Mouse (Mus musculus) small intestine, adult 2 months (tissue): ENCODE results near the gene Ccl6. TPM values are rescaled to one million over a fixed set of nuclear protein-coding genes. Genes with fewer than 3 reads are reported as not detected.

Experiments
- H3K27ac ChIP-seq: fragments of 200-500 bp; 2 replicates; pipeline ENCODE4 v1.5.1; 2012; ENCODE audit warnings: low read depth, low read length, control low read depth, inconsistent platforms; ENCODE audit not compliant: insufficient read depth
- H3K27me3 ChIP-seq: fragments of 200-500 bp; 2 replicates; pipeline ENCODE4 v1.6.1; 2012; ENCODE audit warnings: mild to moderate bottlenecking, moderate library complexity, low read length, inconsistent platforms; ENCODE audit not compliant: control insufficient read depth, insufficient read depth
- H3K36me3 ChIP-seq: fragments of 200-500 bp; 2 replicates; pipeline ENCODE4 v1.6.1; 2012; ENCODE audit warnings: mild to moderate bottlenecking, low read length, control low read depth, inconsistent platforms; ENCODE audit not compliant: control insufficient read depth, insufficient read depth
- H3K4me1 ChIP-seq: fragments of 200-500 bp; 2 replicates; pipeline ENCODE4 v1.6.1; 2012; ENCODE audit warnings: low read length, inconsistent platforms, mixed read lengths; ENCODE audit not compliant: control insufficient read depth, insufficient read depth, insufficient read length
- H3K4me3 ChIP-seq: fragments of 200-500 bp; 2 replicates; pipeline ENCODE4 v1.5.1; 2012; ENCODE audit warnings: low read depth, mild to moderate bottlenecking, control low read depth, inconsistent platforms, low read length, moderate library complexity
- CTCF ChIP-seq: fragments of 200-500 bp; IDR thresholded peaks from 2 replicates; pipeline ENCODE4 v1.5.1; 2012; ENCODE audit warnings: low read depth, mild to moderate bottlenecking, control low read depth, inconsistent platforms, low read length, moderate library complexity, mixed read lengths; ENCODE audit not compliant: insufficient replicate concordance, insufficient read length; ENCODE audit errors: extremely low read depth
- POLR2A ChIP-seq: fragments of 200-500 bp; IDR thresholded peaks from 2 replicates; pipeline ENCODE4 v1.6.1; 2012; ENCODE audit warnings: low read depth, mild to moderate bottlenecking, control low read depth, inconsistent platforms, low read length, moderate library complexity
- WGBS: fragments of 180-500 bp; shearing (Covaris S2); methylation state at CpG from one replicate; pipeline ENCODE4 v1.1.7; 2018; 5-methylcytosine and 5-hydroxymethylcytosine counted together
- polyA plus RNA-seq: library from polyadenylated mRNA; depleted of rRNA; stranded (reverse); fragments of >200 nt; gene quantifications from 2 replicates; pipeline ENCODE4 v1.2.3, GENCODE M21; 2012; rRNA removed

Ccl6 gene
- polyA plus RNA-seq: 11.0 and 32.1 TPM in 2 replicates

GRCm38 (mm10) chr11:83592853-83593252, at the start of gene Ccl6:
Gene Ccl6 (minus strand): TSS chr11:83593087.
- no peaks in the 10 kb centered on the region for H3K36me3 ChIP-seq
- TF ChIP-seq CTCF (no peak), POLR2A (no peak)

DNA sequence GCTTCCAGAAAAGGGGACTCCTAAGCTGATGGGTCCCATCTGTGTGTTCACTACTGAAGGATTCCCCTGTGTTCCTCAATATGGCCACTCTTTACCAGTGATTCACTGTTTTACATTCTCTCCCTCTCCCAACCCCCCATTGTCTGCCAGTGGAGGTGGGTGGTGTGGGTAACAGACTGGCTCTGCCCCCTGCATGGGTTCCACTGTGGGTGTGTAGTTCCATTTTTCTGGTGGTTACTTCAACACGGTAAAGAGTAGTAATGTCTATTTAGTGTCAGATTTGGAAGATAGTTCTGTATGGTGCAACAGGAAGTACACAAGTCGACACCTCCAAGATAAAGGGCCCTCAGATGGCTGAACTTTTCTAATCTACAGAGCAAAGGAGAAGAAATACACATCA, 48.3 kb upstream of the Ccl6 start:
- H3K4me1 ChIP-seq: peaks cover 11% of the 10 kb centered on the region; the same call in 1 of the 2 replicates
- H3K27me3 ChIP-seq: no peaks in the 10 kb centered on the region
- H3K36me3 ChIP-seq: no peaks in the 10 kb centered on the region
- TF ChIP-seq POLR2A: no peak
- no peak for TF ChIP-seq CTCF
- H3K27ac ChIP-seq: no peak overlapping the region
- WGBS: 24% methylated on average over 2 of the region's 2 CpGs
- no peak overlapping the region for H3K4me3 ChIP-seq

More at GRCm38 (mm10) chr11:83592853-83593252, at the start of gene Ccl6:
- Histone ChIP-seq H3K4me3 (peak within 1 kb of the TSS; percentile 31), H3K27me3 (no peaks in the 10 kb centered on the region), H3K4me1 (peaks cover 5% of the 10 kb centered on the region; the same call in 1 of the 2 replicates), H3K27ac (peak within 1 kb of the TSS; percentile 50)
- 24% methylated on average over 2 of the region's 2 CpGs for WGBS

- H3K27me3 ChIP-seq: no peaks in the 10 kb centered on the region
- peaks cover 11% of the 10 kb centered on the region; the same call in 1 of the 2 replicates for H3K4me1 ChIP-seq
- TF ChIP-seq POLR2A: no peak
- TF ChIP-seq CTCF: no peak
- H3K27ac ChIP-seq: peak overlapping the region; percentile 77
- no peak overlapping the region for H3K4me3 ChIP-seq
- H3K36me3 ChIP-seq: no peaks in the 10 kb centered on the region
- 69% methylated on average over 5 of the region's 5 CpGs for WGBS
These were observed 47.3 kb upstream of the Ccl6 start for GRCm38 (mm10) chr11:83640141-83640540.

DNA sequence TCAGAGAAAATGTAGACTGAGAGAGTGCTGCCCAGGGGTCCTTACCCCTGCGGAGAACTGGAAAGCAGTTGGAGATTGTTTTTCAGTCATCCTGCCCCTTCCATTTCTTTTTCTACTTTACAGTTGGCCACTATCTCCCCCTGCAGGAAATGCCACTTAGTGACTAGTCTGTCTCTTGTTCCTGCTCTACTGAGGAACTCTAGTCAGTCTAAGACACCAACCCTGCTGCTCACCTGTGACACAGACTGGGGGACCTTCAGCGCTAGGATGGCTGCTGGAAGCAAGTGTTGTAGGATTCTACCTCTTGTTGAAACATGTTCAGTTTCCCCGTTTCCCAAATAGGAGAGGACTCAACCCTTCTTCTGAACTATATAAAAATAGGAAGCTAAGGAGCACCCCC, 46.6 kb upstream of the Ccl6 start:
- Histone ChIP-seq H3K4me3 (no peak overlapping the region), H3K27me3 (no peaks in the 10 kb centered on the region), H3K4me1 (peaks cover 11% of the 10 kb centered on the region; the same call in 1 of the 2 replicates), H3K36me3 (no peaks in the 10 kb centered on the region), H3K27ac (peak overlapping the region; percentile 77)
- WGBS: 86% methylated on average over 3 of the region's 3 CpGs
- no peak for TF ChIP-seq POLR2A
- TF ChIP-seq CTCF: no peak

DNA sequence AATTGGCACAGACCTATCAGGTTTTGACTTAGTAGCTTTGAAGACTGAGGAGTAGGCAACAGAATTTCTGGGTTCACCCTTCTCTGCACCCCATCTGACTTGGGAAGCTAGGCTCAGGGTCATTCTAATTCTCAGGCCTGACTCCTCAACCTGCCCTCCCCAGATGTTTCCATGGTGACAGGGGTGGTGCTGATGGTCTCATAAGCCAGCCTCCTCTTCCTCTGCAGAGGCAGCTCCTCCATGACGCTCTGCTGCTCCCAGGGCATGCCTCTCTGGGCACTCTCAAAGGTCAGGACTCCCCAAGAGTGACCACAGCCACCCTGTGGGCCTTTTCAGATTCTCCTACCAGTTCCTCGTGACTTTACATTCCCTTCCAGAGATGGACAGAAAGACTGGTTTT, 46.0 kb upstream of the Ccl6 start:
- Histone ChIP-seq H3K4me1 (peaks cover 11% of the 10 kb centered on the region; the same call in 1 of the 2 replicates), H3K27me3 (no peaks in the 10 kb centered on the region), H3K4me3 (no peak overlapping the region), H3K36me3 (no peaks in the 10 kb centered on the region), H3K27ac (peak overlapping the region; percentile 77)
- WGBS: 76% methylated on average over 2 of the region's 2 CpGs
- TF ChIP-seq POLR2A: no peak
- no peak for TF ChIP-seq CTCF

GRCm38 (mm10) chr11:83636742-83637235, 43.9 kb upstream of the Ccl6 start:
- no peak overlapping the region for H3K4me3 ChIP-seq

DNA sequence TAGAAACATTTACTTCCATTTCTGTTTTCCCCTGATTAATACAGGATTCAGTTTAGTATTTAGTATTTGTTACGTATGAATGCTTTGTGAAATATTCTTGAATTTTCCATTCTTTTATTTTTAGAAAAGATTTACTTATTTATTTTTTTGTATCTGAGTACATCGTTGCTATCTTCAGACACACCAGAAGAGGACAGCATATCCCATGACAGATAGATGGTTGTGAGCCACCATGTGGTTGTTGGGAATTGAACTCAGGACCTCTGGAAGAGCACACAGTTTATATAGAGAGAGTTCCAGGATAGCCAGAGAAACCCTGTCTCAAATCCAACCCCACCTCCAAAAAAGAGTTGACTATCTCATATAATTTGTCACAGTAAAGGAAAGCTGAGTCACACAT, 42.0 kb upstream of the Ccl6 start:
- Histone ChIP-seq H3K36me3 (no peaks in the 10 kb centered on the region), H3K27ac (no peak overlapping the region), H3K4me3 (no peak overlapping the region), H3K27me3 (no peaks in the 10 kb centered on the region), H3K4me1 (peaks cover 6% of the 10 kb centered on the region; the same call in 1 of the 2 replicates)
- TF ChIP-seq POLR2A (no peak), CTCF (no peak)
- WGBS: 90% methylated on average over 2 of the region's 2 CpGs

More at GRCm38 (mm10) chr11:83636742-83637235, 43.9 kb upstream of the Ccl6 start:
- WGBS: 64% methylated on average over 1 of the region's 1 CpGs
- H3K27ac ChIP-seq: peak overlapping the region; percentile 36; the same call in 1 of the 2 replicates
- no peak for TF ChIP-seq POLR2A
- no peak for TF ChIP-seq CTCF
- no peaks in the 10 kb centered on the region for H3K27me3 ChIP-seq
- H3K4me1 ChIP-seq: peaks cover 9% of the 10 kb centered on the region; the same call in 1 of the 2 replicates
- no peaks in the 10 kb centered on the region for H3K36me3 ChIP-seq

DNA sequence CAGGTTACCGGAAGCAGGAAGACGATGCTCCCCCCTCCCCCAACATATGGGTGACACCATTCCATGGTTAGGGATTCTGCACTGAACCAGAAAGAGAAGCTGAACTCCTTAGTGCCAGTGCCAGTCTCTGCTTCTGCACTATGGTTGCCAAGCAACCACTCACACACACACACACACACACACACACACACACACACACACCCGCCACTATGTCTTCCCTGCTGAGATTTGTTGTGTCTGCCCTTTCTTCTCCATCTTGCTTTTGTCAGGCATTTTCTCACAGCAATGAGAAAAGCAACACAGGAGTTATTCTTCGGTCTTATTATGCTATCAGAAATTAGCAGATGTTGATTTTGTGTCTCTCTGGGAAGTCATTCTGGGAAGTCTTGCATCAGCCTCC, 41.5 kb upstream of the Ccl6 start:
- TF ChIP-seq POLR2A: no peak
- WGBS: 72% methylated on average over 4 of the region's 4 CpGs

More for the DNA sequence above, 41.5 kb upstream of the Ccl6 start:
- peaks cover 6% of the 10 kb centered on the region; the same call in 1 of the 2 replicates for H3K4me1 ChIP-seq
- no peaks in the 10 kb centered on the region for H3K27me3 ChIP-seq
- H3K36me3 ChIP-seq: no peaks in the 10 kb centered on the region
- H3K4me3 ChIP-seq: no peak overlapping the region
- no peak overlapping the region for H3K27ac ChIP-seq
